Mouse (Mus musculus) yolk sac, embryonic 10.5 days (tissue): ENCODE results near the gene Nav2.

Experiments used
- DNase-seq: peaks from one replicate; pipeline ENCODE4 v3.0.0-alpha.2; 2017; ENCODE audit warnings: low spot score

The Nav2 gene

GRCm38 (mm10) chr7:49368590-49368989, 460.1 kb downstream of the Nav2 start:
- no peak for DNase-seq

GRCm38 (mm10) chr7:49369006-49369405, 460.5 kb downstream of the Nav2 start:
- DNase-seq, result no peak

- DNase-seq, result no peak
Observed at GRCm38 (mm10) chr7:49369809-49370473, 461.4 kb downstream of the Nav2 start.

GRCm38 (mm10) chr7:49371345-49371744, 462.8 kb downstream of the Nav2 start:
- DNase-seq, result no peak

- DNase-seq, result no peak
Observed at GRCm38 (mm10) chr7:49371972-49372371, 463.5 kb downstream of the Nav2 start.

GRCm38 (mm10) chr7:49373173-49373572, 464.7 kb downstream of the Nav2 start:
- no peak for DNase-seq

- no peak for DNase-seq
Observed at GRCm38 (mm10) chr7:49373661-49374060, 465.1 kb downstream of the Nav2 start.

- no peak for DNase-seq
Observed at GRCm38 (mm10) chr7:49375499-49375974, 467.0 kb downstream of the Nav2 start.

GRCm38 (mm10) chr7:49378608-49379007, 470.1 kb downstream of the Nav2 start:
- no peak for DNase-seq

GRCm38 (mm10) chr7:49380940-49381339, 472.4 kb downstream of the Nav2 start:
- DNase-seq, result no peak

GRCm38 (mm10) chr7:49382884-49383283, 474.4 kb downstream of the Nav2 start:
- DNase-seq, result no peak

- DNase-seq, result no peak
Observed at GRCm38 (mm10) chr7:49388137-49388536, 479.6 kb downstream of the Nav2 start.

GRCm38 (mm10) chr7:49390312-49390711, 481.8 kb downstream of the Nav2 start:
- DNase-seq, result no peak

- DNase-seq, result no peak
Observed at GRCm38 (mm10) chr7:49390829-49391228, 482.3 kb downstream of the Nav2 start.

GRCm38 (mm10) chr7:49392180-49392579, 483.7 kb downstream of the Nav2 start:
- DNase-seq, result no peak

- no peak for DNase-seq
Observed at GRCm38 (mm10) chr7:49392834-49393233, 484.3 kb downstream of the Nav2 start.

- no peak for DNase-seq
Observed at GRCm38 (mm10) chr7:49393857-49394256, 485.3 kb downstream of the Nav2 start.

GRCm38 (mm10) chr7:49396202-49396601, 487.7 kb downstream of the Nav2 start:
- no peak for DNase-seq

GRCm38 (mm10) chr7:49397441-49398003, 489.0 kb downstream of the Nav2 start:
- DNase-seq, result no peak

GRCm38 (mm10) chr7:49398020-49398516, 489.6 kb downstream of the Nav2 start:
- no peak for DNase-seq

- DNase-seq, result peak; percentile 36
Observed at GRCm38 (mm10) chr7:49399314-49399713, 490.8 kb downstream of the Nav2 start.

- DNase-seq, result no peak
Observed at GRCm38 (mm10) chr7:49400463-49400862, 491.9 kb downstream of the Nav2 start.

GRCm38 (mm10) chr7:49402526-49402925, 494.0 kb downstream of the Nav2 start:
- DNase-seq, result no peak

GRCm38 (mm10) chr7:49407688-49408087, 499.2 kb downstream of the Nav2 start:
- no peak for DNase-seq
